Mouse (Mus musculus) kidney, adult 2 months (tissue): Measurements from ENCODE around the gene Ino80. TPM values are rescaled to one million over a fixed set of nuclear protein-coding genes. Genes with fewer than 3 reads are reported as not detected.

ENCODE experiments used
- DNase-seq: peaks from one replicate; pipeline ENCODE4 v3.0.0; 2021
- H3K27ac ChIP-seq: fragments of 200-500 bp; 2 replicates; pipeline ENCODE4 v1.5.1; 2012; ENCODE audit warnings: low read depth, low read length, control low read depth, inconsistent platforms; ENCODE audit not compliant: insufficient read depth
- H3K27me3 ChIP-seq: fragments of 200-500 bp; replicated peaks from 2 replicates; pipeline ENCODE4 v1.6.1; 2012; ENCODE audit warnings: mild to moderate bottlenecking, moderate library complexity, low read length, inconsistent platforms; ENCODE audit not compliant: control insufficient read depth, insufficient read depth
- H3K36me3 ChIP-seq: fragments of 200-500 bp; 2 replicates; pipeline ENCODE4 v1.6.1; 2012; ENCODE audit warnings: mild to moderate bottlenecking, moderate library complexity, low read length, inconsistent platforms; ENCODE audit not compliant: control insufficient read depth, insufficient read depth
- H3K4me1 ChIP-seq: fragments of 200-500 bp; 2 replicates; pipeline ENCODE4 v1.6.1; 2011; ENCODE audit warnings: low read length; ENCODE audit not compliant: control insufficient read depth, insufficient read depth
- H3K4me3 ChIP-seq: fragments of 200-500 bp; 2 replicates; pipeline ENCODE4 v1.5.1; 2011; ENCODE audit warnings: mild to moderate bottlenecking, low read depth, low read length, control low read depth; ENCODE audit not compliant: insufficient read depth
- CTCF ChIP-seq: fragments of 200-500 bp; conservative IDR thresholded peaks from 2 replicates; pipeline ENCODE4 v1.5.1; 2011; ENCODE audit warnings: low read depth, mild to moderate bottlenecking, control low read depth, low read length, moderate library complexity, mixed read lengths; ENCODE audit not compliant: insufficient read depth, insufficient read length
- POLR2A ChIP-seq: fragments of 200-500 bp; IDR thresholded peaks from one replicate; pipeline ENCODE4 v1.6.1; 2011; ENCODE audit warnings: low read depth, low read length, control low read depth
- WGBS: fragments of 180-500 bp; shearing (Covaris S2); methylation state at CpG from one replicate; pipeline ENCODE4 v1.1.7; 2018; 5-methylcytosine and 5-hydroxymethylcytosine counted together
- polyA plus RNA-seq: library from polyadenylated mRNA; depleted of rRNA; stranded (reverse); fragments of >200 nt; gene quantifications from 2 replicates; pipeline ENCODE4 v1.2.3, GENCODE M21; 2012; rRNA removed

Gene Ino80
- polyA plus RNA-seq, 1 experiment, result 6.5 TPM

DNA sequence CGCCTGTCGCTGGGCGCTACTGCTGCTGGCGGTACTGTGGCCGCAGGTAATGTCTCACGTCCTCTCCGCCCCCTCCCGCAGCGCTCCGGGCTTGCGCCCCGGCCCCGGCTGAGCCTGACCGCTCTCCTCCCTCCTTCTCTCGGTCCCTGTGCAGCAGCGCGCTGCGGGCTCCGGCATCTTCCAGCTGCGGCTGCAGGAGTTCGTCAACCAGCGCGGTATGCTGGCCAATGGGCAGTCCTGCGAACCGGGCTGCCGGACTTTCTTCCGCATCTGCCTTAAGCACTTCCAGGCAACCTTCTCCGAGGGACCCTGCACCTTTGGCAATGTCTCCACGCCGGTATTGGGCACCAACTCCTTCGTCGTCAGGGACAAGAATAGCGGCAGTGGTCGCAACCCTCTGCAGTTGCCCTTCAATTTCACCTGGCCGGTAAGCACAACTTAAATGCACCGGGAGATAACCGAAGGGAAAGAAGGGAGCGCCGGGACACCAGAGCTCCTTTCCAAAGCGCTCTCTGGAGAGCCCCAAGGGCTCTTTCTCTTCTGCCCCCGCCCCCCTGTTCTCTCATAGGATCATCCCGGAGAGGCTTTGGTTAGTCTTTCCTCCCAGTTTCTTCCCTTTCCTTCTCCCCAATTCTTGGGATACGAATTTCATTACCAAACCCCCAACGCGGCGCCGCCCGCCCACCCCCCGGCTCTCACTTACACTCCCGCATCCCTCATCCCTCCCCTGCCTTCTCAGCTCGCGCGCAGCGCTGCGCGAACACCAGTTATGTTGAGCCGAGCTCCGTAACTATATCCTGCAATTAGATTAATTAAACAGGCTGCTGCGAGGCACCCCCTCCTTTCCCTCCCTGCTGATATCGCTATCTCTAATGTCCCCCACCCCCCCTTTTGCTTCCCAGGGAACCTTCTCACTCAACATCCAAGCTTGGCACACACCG lies 151.1 kb downstream of the Ino80 start:
- H3K36me3 ChIP-seq, result no peaks in the 10 kb centered on the region
- peak overlapping the region; percentile 44 for H3K27ac ChIP-seq
- peak overlapping the region; percentile 63 for H3K4me3 ChIP-seq
- no peaks in the 10 kb centered on the region for H3K27me3 ChIP-seq
- TF ChIP-seq POLR2A (no peak), CTCF (no peak)
- WGBS, result under 1% methylated on average over 61 of the region's 61 CpGs
- peak; percentile 42 for DNase-seq
- no peaks in the 10 kb centered on the region for H3K4me1 ChIP-seq

DNA sequence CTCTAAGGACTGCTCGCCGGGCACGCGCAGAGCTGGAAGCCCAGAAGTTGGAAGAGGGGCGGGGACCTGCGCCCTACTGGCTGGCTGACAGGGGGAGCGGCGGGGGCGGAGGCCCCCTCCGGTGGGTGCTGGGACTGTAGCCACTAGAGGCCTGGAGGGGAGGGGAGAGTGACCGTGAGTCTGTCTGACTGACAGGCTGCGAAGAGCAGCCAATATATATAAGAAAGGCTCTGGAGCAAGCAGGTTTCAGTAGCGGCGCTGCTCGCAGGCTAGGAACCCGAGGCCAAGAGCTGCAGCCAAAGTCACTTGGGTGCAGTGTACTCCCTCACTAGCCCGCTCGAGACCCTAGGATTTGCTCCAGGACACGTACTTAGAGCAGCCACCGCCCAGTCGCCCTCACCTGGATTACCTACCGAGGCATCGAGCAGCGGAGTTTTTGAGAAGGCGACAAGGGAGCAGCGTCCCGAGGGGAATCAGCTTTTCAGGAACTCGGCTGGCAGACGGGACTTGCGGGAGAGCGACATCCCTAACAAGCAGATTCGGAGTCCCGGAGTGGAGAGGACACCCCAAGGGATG lies 151.8 kb downstream of the Ino80 start, which contains the start of gene Dll4:
Gene Dll4, plus strand, starts transcription at position 217 of the 576 bp plus-strand sequence.
- no peaks in the 10 kb centered on the region for H3K4me1 ChIP-seq
- H3K27me3 ChIP-seq, result no peaks in the 10 kb centered on the region
- no peaks in the 10 kb centered on the region for H3K36me3 ChIP-seq
- peak within 1 kb of the TSS; percentile 63 for H3K4me3 ChIP-seq
- under 1% methylated on average over 32 of the region's 33 CpGs for WGBS
- peak; percentile 86 for TF ChIP-seq POLR2A
- TF ChIP-seq CTCF, result no peak
- peak; percentile 88 for DNase-seq
- H3K27ac ChIP-seq, result peak within 1 kb of the TSS; percentile 44

DNA sequence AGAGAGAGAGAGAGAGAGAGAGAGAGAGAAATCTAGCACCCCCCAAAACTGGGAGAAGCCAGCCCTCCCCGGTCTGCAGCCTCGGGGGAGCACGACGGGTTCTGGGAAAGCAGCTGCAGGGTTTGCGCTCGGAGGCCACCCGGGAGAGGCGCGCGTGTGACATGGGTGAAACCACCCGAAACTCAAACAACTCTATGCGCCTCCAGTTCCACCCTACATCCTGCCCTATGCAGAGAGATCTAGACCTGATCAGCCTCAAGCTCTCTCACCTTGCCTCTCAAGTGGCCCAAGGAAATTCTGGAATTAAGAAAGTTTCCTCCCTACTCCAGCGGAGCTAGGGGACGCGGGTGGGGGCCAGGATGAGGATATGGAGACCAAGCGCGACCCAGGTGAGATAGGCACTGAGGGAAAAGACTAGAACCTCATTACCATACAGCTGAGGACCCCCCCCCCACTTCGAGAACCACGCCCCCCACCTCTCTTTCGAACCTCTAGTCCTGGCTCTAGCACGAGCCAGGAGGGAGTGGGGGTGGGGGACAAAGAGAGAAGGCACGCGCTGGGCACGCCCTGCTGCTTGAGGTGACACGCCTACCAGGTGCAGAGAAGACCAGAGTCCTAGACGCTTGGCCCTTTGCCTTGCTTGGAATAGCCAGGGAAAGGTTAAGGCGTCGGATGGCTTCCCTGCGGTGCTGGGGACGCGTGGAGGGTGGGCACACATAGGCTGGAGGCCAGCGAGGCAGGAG lies 152.7 kb downstream of the Ino80 start:
- TF ChIP-seq POLR2A, result no peak
- TF ChIP-seq CTCF, result no peak
- no peaks in the 10 kb centered on the region for H3K27me3 ChIP-seq
- peak; percentile 87 for DNase-seq
- H3K4me1 ChIP-seq, result no peaks in the 10 kb centered on the region
- H3K4me3 ChIP-seq, result peak overlapping the region; percentile 63
- no peaks in the 10 kb centered on the region for H3K36me3 ChIP-seq
- H3K27ac ChIP-seq, result no peak overlapping the region
- 8% methylated on average over 32 of the region's 32 CpGs for WGBS

DNA sequence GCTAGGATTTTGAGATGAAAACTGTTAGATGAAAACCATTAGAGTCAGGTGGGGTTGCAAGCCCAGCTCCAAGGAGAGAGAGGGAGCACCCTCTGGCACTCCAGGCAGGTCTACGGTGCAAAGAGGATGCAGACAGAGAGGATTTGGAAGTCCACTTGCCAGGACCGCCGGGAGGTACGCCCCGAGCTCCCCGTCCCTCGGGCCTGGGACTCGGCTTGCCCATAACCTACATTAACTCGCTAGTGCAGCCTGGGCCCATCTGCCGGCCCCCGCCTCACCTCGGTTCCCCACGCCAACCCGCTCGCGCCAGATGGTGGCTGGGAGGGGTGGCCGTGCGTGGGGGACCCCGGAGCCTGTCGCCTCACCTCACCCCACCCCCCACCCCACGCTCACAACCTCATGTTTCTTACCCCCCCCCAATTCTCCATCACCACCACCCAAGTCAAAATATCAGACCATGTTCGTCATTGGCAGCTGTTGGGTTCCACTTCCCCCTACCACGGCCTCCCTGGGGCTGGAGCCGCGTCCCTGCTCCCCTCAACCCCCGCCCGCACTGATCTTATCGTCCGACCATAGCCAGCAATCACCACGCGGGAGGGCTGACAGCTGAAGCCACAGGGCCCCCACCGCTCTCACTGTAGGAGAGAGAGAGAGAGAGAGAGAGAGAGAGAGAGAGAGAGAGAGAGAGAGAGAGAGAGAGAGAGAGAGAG lies 153.5 kb downstream of the Ino80 start:
- no peak for DNase-seq
- TF ChIP-seq CTCF (no peak), POLR2A (no peak)
- Histone ChIP-seq H3K4me3 (no peak overlapping the region), H3K36me3 (no peaks in the 10 kb centered on the region), H3K27ac (no peak overlapping the region), H3K4me1 (no peaks in the 10 kb centered on the region), H3K27me3 (no peaks in the 10 kb centered on the region)
- WGBS, result 43% methylated on average over 32 of the region's 32 CpGs

Other genes with a start within 250 kb of the Ino80 start
- gene Ppp1r14d, start 247.8 kb downstream of the Ino80 start, polyA plus RNA-seq, result 1.6 and 1.9 TPM in 2 replicates
- gene Spint1, start 240.3 kb downstream of the Ino80 start, polyA plus RNA-seq, result 86.7 and 91.1 TPM in 2 replicates
- gene Rhov, start 206.4 kb downstream of the Ino80 start, polyA plus RNA-seq, result 5.9 and 7.8 TPM in 2 replicates
- gene Vps18, start 188.9 kb downstream of the Ino80 start, polyA plus RNA-seq, result 24.0 and 27.4 TPM in 2 replicates
- 14.6 and 15.9 TPM in 2 replicates for gene Dll4, start 151.9 kb downstream of the Ino80 start, polyA plus RNA-seq
- gene Chac1, start 126.5 kb downstream of the Ino80 start, polyA plus RNA-seq, result 2.0 and 2.2 TPM in 2 replicates
- 0.52 and 0.56 TPM in 2 replicates for gene Exd1, start 69.9 kb upstream of the Ino80 start, polyA plus RNA-seq
- 129 and 135 TPM in 2 replicates for gene Chp1, start 70.0 kb upstream of the Ino80 start, polyA plus RNA-seq
- gene Nusap1, start 140.6 kb upstream of the Ino80 start, polyA plus RNA-seq, result 0.25 and 0.29 TPM in 2 replicates
- gene Oip5, start 140.8 kb upstream of the Ino80 start, polyA plus RNA-seq, result 0.38 and 0.75 TPM in 2 replicates
- 8.1 and 13.1 TPM in 2 replicates for gene Ndufaf1, start 185.1 kb upstream of the Ino80 start, polyA plus RNA-seq
- gene Rtf1, start 197.4 kb upstream of the Ino80 start, polyA plus RNA-seq, result 7.8 and 10.9 TPM in 2 replicates